Mouse (Mus musculus): ENCODE measurements around the gene Wdtc1.

- TF ChIP-seq CTCF (IDR thresholded peaks at IDR 0.05; ENCODE audit: borderline replicate concordance, insufficient read depth, low read length) (no peak), POLR2A (IDR thresholded peaks at IDR 0.05; ENCODE audit: low read depth, low read length) (no peak)
These were observed 25.2 kb downstream of the Wdtc1 start for GRCm38 (mm10) chr4:133328129-133328528.
